Mouse (Mus musculus) Muller cell, postnatal 12 days (primary cell): ENCODE measurements around the gene Plin2.
"Not testable (repeated sequence)": the region's sequence is repeated elsewhere in the genome, so short reads cannot be mapped to it uniquely, and the experiment has no call there.

Experiments used
- DNase-seq: peaks from one replicate; pipeline ENCODE4 v3.0.0-alpha.2; 2015; ENCODE audit errors: inconsistent ontology term

The Plin2 gene

DNA sequence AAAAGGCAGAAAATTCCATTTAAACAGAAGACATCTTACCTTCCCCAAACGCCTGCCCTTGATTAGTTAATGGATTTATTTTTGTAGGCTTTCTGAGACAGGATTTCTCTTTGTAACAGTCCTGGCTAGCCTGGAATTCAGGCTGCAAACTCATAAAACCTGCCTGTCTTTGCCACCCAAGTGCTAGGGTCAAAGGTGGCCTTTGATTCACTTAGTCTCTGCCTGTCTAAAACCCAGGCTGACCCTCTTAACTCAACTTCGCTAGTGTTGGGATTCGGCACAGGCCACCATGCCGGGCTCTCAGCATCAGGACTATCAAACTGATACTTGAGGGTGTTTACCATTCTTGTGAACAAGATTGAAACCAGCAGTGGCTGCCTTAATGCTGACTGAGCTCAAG lies 38.0 kb downstream of the Plin2 start:
- DNase-seq: no peak

DNA sequence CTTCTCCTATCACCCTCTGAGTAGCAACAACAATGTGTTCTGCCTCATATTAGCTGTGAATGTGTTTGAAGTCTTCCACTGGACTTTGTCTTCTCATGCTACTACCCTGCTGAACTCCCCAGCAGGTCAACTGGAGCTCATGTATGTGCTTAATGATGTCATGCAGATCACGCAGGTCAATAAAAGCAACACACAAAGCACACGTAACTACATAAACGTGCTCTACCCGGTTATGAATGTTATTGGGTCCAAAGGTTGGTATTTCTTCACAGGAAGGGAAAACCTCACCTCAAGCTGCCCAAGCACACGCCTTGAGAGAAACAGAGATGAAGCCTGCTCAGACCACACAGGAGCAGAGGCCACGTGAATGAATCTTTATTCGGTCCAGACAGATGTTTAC lies 43.4 kb downstream of the Plin2 start:
- DNase-seq: not testable (repeated sequence)

DNA sequence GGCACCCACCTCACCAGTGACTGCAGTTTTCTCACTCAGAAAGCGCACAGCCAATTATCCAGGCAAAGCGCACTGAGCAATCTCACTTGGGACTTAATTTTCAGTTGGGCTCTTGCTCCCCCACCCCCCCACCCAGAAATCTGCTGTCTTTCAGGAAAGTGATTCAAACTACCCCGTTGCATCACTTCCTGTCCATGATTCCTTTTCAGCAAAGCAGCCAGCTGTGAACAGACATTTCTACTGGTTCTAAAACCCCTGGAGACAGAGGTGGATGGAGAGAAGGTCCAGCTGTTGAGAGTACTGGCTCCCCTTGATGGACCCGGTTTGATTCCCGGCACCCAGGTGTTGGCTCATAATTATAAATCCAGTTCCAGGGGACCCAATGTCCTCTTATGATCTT lies 44.4 kb downstream of the Plin2 start:
- DNase-seq: no peak

DNA sequence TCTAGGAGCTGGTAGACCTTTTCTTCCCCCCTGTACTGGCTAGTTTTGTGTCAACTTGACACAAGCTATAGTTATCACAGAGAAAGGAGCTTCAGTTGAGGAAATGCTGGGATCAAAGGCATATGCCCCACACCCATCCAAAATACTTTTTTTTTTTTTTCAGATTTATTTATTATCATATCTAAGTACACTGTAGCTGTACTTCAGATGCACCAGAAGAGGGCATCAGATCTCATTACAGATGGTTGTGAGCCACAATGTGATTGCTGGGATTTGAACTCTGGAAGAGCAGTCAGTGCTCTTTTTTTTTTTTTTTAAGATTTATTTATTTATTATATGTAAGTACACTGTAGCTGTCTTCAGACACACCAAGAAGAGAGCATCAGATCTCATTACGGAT lies 47.3 kb downstream of the Plin2 start:
- not testable (repeated sequence) for DNase-seq

DNA sequence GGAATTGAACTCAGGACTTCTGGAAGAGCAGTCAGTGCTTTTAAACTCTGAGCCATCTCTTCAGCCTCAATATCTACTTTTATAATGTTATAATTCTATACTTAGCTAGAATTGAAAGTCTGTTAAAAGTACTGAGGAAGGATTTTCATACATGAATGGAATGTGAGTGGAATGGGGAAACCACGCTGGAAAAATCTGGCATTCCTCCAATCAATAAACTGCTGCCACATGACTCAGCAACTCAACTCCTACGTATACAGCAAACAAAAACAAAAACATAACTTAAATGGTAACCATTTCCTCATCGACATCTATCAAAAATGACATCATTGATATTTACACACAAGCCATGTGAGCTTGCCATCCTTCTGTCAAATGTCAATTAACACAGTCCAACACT lies 47.7 kb downstream of the Plin2 start:
- peak; percentile 30 for DNase-seq

DNA sequence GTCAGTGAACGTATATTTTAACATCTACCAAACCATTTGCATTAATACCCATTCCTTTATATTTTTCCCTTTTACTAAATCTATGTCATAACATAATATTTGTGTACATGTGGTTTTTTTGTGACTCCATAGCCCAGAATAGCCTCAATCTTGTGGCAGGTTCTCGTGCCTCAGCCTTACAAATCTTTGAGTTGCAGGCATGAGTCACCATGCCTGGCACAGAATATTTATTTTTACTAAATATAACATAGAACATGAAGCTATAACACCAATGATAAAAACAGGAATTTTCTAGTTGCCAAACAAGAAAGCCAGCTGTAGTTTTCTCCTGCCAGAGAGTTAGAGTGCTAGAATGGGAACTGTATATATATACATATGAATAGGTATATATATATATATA lies 49.4 kb downstream of the Plin2 start:
- no peak for DNase-seq

DNA sequence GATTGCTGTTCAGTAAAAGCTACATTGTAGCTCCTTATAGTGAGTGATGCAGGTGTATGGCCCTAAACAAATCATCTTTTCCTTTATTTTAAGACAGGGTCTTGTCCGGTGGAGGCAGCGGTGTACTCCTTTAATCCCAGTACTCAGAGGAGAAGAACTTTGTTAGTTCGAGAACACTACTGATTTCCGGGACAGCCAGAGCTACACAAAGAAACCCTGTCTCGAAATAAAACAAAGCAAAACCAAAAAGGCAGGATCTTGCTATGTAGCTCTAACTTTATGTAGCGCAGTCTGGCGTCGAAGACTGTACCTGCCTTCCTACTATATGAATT lies 57.6 kb downstream of the Plin2 start:
- no peak for DNase-seq

DNA sequence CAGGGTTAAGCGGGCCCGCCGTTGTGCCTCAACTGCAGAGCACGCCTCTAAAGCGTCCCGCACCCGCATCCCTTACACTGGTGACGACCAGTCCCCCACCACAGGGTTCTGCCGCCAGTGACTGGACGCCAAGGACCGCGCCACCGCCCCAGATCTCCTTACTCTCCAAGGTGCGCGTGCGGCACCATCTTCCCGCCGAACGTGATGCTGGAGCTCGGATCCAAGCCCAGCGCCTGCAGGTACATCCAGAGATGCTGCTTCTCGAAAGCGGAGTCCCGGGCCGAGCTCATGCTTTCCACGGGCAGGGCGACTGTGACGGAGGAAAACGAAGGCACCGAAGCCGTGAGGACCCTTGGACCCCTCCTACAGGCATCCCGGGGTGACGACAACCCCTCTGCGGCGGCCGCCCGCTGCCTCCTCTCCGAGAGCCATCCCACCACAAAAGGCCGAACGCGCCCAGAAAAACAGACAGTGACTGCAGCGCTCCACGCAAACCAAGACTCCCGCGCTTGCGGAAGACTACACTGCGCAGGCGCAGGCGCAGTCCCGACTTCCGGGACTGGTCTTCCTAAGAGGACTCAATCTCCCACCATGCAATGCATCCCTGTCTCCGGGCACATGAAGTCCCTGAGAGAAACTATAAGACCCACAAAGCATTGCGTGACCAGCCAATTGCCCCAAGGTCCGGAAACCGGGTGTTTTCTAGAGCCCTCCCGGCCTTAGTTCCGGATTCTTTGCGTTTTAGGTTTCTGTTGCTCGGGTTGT lies 58.2 kb downstream of the Plin2 start, which contains the start of gene Haus6:
Gene Haus6 (minus strand): TSS at position 532 of the 765 bp plus-strand sequence.
- peak; percentile 95 for DNase-seq
